Mouse (Mus musculus) embryonic stem cell, embryonic (primary cell): ENCODE data around the gene Gm42517.

Experiments
- CTCF ChIA-PET, 4 experiments: fragments of 300-600 bp in 2 of 4; fragments of 350-600 bp in 2 of 4; sonication (Branson Sonifier 250); formaldehyde crosslinking; loops; one replicate each; lab custom pipeline; 2022; ENCODE audit warnings: inconsistent platforms in 2 of 4; lab: Charles Lee
- POLR2A ChIA-PET, 4 experiments: fragments of 300-600 bp in 2 of 4; fragments of 350-600 bp in 2 of 4; sonication (Branson Sonifier 250); formaldehyde crosslinking; loops; one replicate each; lab custom pipeline; 2022; ENCODE audit warnings: antibody characterized with exemption in 4 of 4, inconsistent platforms in 1 of 4; lab: Charles Lee

Gene Gm42517

DNA sequence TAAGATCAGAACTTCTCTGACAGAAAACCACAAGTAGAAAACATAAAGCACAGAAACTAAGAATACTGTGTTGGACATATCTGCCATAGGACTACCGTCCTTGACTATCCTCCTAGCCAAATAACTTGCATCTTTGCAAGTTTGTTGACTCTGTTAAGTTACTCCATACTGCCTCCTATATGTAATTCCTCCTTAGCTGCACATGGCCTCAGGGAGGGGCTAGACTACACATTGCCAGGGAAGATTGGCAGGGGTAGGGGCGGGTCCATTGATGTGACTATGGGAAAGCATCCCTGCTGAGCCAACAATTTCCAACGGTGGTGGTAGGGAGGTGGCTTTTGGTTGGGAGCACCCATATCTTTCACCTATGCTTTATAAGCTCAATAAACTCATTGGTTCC, 5.4 kb downstream of the Gm42517 start:
- CTCF ChIA-PET: no interaction called here
- POLR2A ChIA-PET: interaction anchor here in 1 of 4 experiments (0.6 kb wide), 1 partner anchor 89 kb away, joined by 3 read pairs; no protein-coding TSS in a partner anchor

- POLR2A ChIA-PET: interaction anchor here in 1 of 4 experiments (1.2 kb wide), 1 partner anchor 101 kb away, joined by 3 read pairs; the partner anchor contains the start of gene Pcgf3
These were observed 7.5 kb downstream of the Gm42517 start for GRCm38 (mm10) chr5:108360211-108360610.

DNA sequence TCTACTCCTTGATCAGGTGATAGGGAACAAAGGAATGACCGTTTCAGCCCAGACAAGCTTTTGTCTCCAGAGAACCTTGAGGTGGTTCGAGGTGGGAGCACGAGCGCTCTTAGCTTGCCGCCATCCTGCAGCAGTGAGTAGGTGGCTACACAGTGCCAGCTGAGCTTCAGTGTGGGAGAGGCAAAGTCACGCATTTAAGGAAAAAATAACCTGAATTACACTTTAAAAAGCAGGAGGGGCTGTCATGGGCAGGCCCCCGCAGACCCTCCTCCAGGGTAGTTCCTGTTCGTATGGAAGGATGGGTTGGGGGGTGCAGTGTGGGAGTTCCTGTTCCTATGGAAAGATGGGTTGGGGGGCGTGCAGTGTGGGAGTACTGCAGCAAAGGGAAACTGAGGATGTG, 8.2 kb downstream of the Gm42517 start:
- ChIA-PET POLR2A (interaction anchor here in 2 of 4 experiments (1.2 to 1.6 kb wide), 2 partner anchors 47 to 101 kb away, joined by 3 read pairs; partner anchors contain the start of genes Pcgf3 (in 1 of the 2) and Pigg (in 1 of the 2)), CTCF (no interaction called here)

More at GRCm38 (mm10) chr5:108360211-108360610, 7.5 kb downstream of the Gm42517 start:
- CTCF ChIA-PET: interaction anchor here in 1 of 4 experiments (0.6 kb wide), 1 partner anchor 395 kb away, joined by 4 read pairs; no protein-coding TSS in a partner anchor

DNA sequence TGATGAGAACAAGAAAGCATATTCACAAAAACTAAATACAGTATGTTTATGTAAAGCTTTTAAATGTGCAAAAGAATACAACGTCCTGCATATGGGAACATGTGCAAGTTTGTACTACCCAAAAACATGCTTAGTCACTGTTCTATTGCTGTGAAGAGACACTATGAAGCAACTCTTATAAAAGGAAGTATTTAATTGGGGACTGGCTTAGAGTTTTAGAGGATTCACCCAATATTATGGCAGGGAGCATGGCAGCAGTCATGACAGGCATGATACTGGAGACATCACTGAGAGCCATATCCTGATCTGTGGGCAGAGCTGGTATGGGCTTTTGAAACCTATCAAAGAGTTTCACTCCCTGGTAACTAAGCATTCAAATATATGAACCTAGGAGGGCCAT, 9.9 kb downstream of the Gm42517 start:
- CTCF ChIA-PET: no interaction called here
- POLR2A ChIA-PET: interaction anchor here in 1 of 4 experiments (1.6 kb wide), 1 partner anchor 45 kb away, joined by 3 read pairs; the partner anchor contains the start of gene Pigg

- ChIA-PET CTCF (no interaction called here), POLR2A (no interaction called here)
These were observed 13.7 kb downstream of the Gm42517 start for GRCm38 (mm10) chr5:108354056-108354455.

DNA sequence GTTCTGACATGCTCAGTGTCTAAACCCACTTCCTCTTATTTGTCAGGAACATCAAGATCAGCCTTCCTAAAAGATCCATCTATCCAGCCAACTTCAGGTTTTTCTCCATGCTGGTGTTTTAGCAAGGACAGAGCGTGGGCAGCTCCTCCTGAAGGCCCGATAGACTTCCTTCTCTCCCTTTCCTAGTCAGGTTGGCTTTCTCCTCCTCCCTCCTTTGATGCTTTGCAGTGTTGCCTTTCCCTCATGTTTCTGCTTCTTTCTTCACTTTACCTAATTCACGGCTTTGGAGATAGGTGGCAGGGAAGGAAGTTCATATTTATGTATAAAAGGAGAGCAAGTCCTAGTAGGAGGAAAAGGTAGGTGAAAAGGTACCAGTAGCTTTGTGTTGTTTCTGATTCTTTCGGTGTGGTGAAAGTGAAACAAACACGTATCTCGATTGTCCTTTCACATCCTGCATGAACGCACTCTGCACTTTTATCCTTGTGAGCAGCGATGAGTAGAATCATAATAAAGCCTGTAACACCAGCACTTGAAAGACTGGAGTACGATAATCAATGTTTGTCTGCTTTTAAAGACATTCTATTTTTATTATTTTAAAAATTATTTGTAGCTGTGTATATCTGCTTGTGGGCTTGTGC, 18.1 kb downstream of the Gm42517 start:
- CTCF ChIA-PET: no interaction called here
- POLR2A ChIA-PET: interaction anchor here in 1 of 4 experiments (1.0 to 1.4 kb wide), 2 partner anchors 19 to 38 kb away, joined by 3 read pairs; partner anchors contain the start of gene Pigg

DNA sequence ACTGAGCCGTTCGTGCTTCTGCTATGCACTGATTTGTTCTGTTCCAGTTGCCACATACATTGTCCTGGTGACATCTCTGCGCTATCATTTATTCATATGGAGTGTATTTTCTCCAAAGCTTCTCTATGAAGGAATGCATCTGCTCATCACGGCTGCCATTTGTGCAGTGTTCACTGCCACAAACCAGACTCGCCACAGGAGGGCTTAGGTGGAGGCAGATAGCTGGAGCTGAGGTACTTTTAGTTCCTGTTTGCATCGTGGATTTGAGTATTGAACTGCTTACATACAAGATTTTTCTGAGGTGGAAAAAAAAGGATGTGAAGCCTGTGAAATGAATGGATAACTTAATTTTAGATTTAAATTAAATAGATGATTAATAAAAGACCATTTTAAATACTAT, 19.9 kb downstream of the Gm42517 start:
- POLR2A ChIA-PET: interaction anchor here in 1 of 4 experiments (1.4 kb wide), 1 partner anchor 21 kb away, joined by 4 read pairs; no protein-coding TSS in a partner anchor
- CTCF ChIA-PET: no interaction called here

- ChIA-PET CTCF (interaction anchor here in 1 of 4 experiments (0.8 kb wide), 1 partner anchor 15 kb away, joined by 3 read pairs; no protein-coding TSS in a partner anchor), POLR2A (interaction anchor here in 1 of 4 experiments (1.0 kb wide), 1 partner anchor 13 kb away, joined by 3 read pairs; no protein-coding TSS in a partner anchor)
These were observed 22.2 kb downstream of the Gm42517 start for GRCm38 (mm10) chr5:108345313-108346071.

DNA sequence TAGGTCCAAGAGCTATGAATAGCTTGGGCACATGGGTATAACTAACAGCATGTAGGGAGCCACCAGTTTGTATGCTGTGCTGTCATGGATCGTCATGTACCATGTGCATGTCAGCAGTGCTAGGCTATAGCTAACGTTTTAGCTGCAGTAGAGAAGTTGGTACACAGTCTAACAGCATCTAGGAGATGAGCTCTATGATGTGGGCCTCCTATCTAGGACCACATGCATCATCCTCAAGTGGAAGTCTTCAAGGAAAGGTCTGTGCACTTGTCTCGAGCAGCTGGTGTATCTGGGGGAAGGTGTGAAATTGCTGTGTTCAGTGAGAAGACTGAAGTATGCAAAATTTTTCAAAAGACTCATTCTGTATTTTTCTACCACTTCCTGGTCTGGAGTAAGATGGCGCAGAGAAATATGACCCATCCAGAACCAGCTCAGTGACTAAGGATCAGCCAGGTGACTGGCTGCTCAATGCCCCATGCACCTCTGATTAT, 24.0 kb downstream of the Gm42517 start:
- ChIA-PET POLR2A (interaction anchor here in 1 of 4 experiments (1.0 to 1.8 kb wide), 2 partner anchors 31 to 114 kb away, joined by 3 to 6 read pairs; partner anchors contain the start of gene Pigg), CTCF (no interaction called here)

GRCm38 (mm10) chr5:108338049-108338448, 29.7 kb downstream of the Gm42517 start:
- CTCF ChIA-PET: no interaction called here
- POLR2A ChIA-PET: no interaction called here

DNA sequence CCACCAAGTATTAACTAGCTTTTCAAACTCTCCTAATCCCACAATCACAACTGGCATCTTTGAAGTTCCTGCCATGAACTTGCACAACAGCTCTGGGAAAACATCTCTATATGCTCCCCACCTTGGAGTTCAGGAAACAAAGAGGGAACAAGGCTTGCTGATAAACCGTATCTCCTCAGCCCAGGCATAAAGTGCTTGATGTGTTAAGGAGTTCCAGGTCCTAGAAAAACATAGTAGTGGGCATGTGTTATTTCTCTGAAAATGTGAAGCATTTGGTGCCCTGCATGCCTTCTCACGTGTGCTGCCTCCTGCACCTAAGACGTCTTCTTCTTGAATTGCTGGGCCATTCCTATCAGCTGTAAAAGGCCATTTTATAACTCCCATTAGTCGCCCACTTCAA, 30.3 kb downstream of the Gm42517 start:
- ChIA-PET CTCF (no interaction called here), POLR2A (interaction anchor here in 1 of 4 experiments (0.7 to 0.9 kb wide), 3 partner anchors 12 to 75 kb away, joined by 3 read pairs; partner anchors contain the start of gene Pigg)

GRCm38 (mm10) chr5:108331051-108331450, 36.7 kb downstream of the Gm42517 start:
- POLR2A ChIA-PET: interaction anchor here in 2 of 4 experiments (0.6 to 1.3 kb wide), 3 partner anchors 19 to 441 kb away, joined by 3 to 6 read pairs (median 4); partner anchors contain the start of gene Pigg (in 1 of the 2)
- CTCF ChIA-PET: no interaction called here
